Mouse (Mus musculus): ENCODE data around the gene Dynlrb1. TPM values are rescaled to one million over a fixed set of nuclear protein-coding genes. Genes with fewer than 3 reads are reported as not detected.
A peak's percentile ranks its signal among the peaks of the same experiment; 100 is the strongest.

Dynlrb1 gene
- polyA plus RNA-seq (2016; fragmentation: Nextera tagmentation; extraction: Ambion mirVana): 416 and 443 TPM in 2 replicates

DNA sequence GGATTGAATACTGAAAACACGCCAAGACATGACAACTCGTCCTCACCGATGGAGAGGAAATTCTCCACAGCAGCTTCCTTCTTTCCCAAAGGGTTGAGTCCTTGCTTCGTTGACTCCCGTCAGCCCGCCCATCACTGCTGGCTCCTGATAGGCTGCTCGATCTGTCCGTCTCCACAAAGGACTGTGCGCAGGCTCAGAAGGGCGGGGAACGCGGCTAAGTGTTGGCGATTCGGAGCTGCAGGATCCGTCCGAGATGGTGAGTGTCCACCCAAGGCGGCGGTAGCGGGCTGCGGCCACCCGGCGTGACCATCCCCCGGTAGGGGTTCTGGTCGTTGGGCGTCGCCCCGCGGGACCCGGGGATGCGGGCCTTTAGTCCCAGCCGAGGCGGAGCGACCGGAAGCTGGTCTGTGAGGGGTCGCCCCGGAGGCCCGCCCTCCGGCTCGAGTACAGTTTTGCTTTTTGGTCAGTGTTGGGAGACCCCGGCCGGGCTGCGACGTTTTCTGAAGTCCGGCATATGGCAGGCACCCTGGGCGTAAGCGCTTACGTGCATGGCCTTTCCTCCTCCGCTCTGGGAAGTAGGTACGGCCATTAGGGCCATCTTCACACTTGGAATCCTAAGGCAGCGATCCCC lies at the start of gene Dynlrb1:
Gene Dynlrb1 (plus strand): TSS at position 172 of the 631 bp plus-strand sequence.
- peak; percentile 96 for DNase-seq (ENCODE audit: low spot score)
- Histone ChIP-seq H3K4me3 (peak within 1 kb of the TSS; percentile 92), H3K36me3 (replicated peaks) (peaks cover 16% of the 10 kb centered on the region), H3K27ac (replicated peaks) (peak within 1 kb of the TSS; percentile 98), H3K9me3 (no peaks in the 10 kb centered on the region), H3K4me1 (peaks cover 16% of the 10 kb centered on the region), H3K27me3 (replicated peaks; ENCODE audit: low read depth, poor library complexity, severe bottlenecking) (no peaks in the 10 kb centered on the region)
- WGBS: under 1% methylated on average over 50 of the region's 50 CpGs

DNA sequence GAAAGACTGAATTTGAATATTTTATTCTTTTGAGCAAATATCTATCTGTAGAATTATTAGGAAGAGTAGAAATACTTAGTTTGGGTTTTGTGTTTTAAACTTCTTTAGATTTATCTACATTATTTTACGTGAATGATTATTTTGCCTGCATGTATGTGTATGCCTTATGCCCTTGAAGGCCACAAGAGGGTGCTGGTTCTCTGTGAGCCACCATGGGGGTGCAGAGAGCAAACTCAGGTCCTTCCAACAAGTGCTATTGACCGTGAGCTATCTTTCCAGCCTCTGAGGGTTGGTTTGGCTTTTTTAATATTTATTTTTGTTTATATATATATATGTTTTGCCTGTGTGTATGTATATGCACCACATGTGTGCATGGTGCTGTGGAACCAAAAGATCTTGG lies 28.9 kb upstream of the Dynlrb1 start:
- Histone ChIP-seq H3K27ac (replicated peaks) (no peak overlapping the region), H3K36me3 (replicated peaks) (peaks cover 98% of the 10 kb centered on the region), H3K9me3 (no peaks in the 10 kb centered on the region), H3K27me3 (replicated peaks; ENCODE audit: low read depth, poor library complexity, severe bottlenecking) (no peaks in the 10 kb centered on the region), H3K4me3 (no peak overlapping the region), H3K4me1 (no peaks in the 10 kb centered on the region)
- DNase-seq (ENCODE audit: low spot score): peak; percentile 25
- WGBS: 90% methylated on average over 2 of the region's 2 CpGs

DNA sequence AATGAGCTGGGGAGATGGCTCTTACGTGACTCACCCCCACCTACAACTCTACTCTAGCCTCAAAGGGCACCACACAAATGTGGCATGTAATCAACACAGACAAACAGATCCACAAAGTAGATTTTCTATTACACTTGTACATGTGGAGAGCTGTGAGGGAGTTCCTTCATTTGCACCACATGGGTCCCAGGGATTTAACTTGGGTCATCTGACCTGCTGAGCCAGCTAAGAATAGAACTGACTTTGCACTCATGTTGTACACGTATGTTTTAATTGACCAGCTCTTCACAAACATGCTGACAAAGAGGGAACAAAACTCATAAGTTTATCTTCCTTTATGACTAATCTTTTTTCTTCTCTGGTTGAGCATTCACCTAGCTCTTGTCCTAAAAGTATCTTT lies 13.2 kb upstream of the Dynlrb1 start:
- Histone ChIP-seq H3K27ac (replicated peaks) (no peak overlapping the region), H3K36me3 (replicated peaks) (peaks cover 98% of the 10 kb centered on the region), H3K4me3 (no peak overlapping the region), H3K4me1 (no peaks in the 10 kb centered on the region), H3K9me3 (no peaks in the 10 kb centered on the region), H3K27me3 (replicated peaks; ENCODE audit: low read depth, poor library complexity, severe bottlenecking) (no peaks in the 10 kb centered on the region)
- DNase-seq (ENCODE audit: low spot score): no peak
- 93% methylated on average over 2 of the region's 2 CpGs for WGBS

DNA sequence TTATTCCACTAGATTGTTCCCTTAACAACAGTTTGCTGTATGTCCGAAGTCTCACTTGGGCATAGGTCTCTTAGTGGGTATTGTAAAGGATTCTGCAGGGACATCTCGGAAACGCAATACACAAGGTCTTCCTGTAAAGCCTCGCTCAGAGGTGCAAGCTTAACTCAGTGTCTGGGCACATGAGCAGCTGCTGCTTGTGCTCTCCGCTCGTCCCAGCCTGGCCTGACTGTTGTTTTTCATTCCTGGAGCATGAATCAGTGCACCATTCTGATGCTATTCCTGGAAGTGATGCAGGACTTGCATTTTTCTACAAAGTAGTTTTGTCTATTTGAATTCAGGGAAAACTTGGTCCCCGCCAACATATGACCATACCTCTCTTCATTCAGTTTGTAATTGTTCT lies 11.6 kb upstream of the Dynlrb1 start:
- WGBS: 91% methylated on average over 7 of the region's 7 CpGs
- Histone ChIP-seq H3K9me3 (no peaks in the 10 kb centered on the region), H3K4me3 (no peak overlapping the region), H3K27ac (replicated peaks) (no peak overlapping the region), H3K4me1 (no peaks in the 10 kb centered on the region), H3K27me3 (replicated peaks; ENCODE audit: low read depth, poor library complexity, severe bottlenecking) (no peaks in the 10 kb centered on the region), H3K36me3 (replicated peaks) (peaks cover 97% of the 10 kb centered on the region)
- DNase-seq (ENCODE audit: low spot score): no peak

DNA sequence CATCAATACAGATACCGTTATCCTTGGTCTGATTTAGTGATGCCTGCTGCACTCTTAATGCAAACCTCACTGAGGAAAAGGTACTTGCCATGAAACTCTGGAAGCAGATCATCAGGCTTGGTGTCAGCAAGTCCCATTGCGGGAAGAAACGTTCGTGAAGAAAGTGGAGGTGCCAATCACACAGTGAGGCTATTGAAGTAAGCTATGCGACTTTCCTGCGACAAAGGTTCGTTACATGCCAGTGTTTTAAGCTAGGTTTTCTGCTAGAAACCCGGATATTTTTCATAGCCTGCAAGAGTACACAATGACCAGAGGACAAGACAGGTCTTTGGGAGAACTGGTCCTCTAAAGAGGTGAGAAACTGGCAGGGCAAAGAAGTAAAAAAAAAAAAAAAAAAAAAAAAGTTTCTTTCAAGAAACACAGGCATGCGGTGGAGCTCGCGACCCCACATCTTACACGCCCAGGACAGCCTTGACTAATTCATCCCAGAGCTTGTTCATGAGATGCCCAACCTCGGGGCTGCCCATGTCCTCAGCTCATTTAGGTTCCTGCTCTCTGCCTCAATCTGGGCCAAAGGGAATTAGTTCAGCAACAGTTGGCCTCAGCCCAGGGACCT lies 479 bp upstream of the Dynlrb1 start:
- H3K27me3 ChIP-seq (replicated peaks; ENCODE audit: low read depth, poor library complexity, severe bottlenecking): no peaks in the 10 kb centered on the region
- no peaks in the 10 kb centered on the region for H3K9me3 ChIP-seq
- peaks cover 16% of the 10 kb centered on the region for H3K4me1 ChIP-seq
- peaks cover 12% of the 10 kb centered on the region for H3K36me3 ChIP-seq (replicated peaks)
- DNase-seq (ENCODE audit: low spot score): peak; percentile 26
- peak overlapping the region; percentile 92 for H3K4me3 ChIP-seq
- peak overlapping the region; percentile 98 for H3K27ac ChIP-seq (replicated peaks)
- WGBS: 6% methylated on average over 13 of the region's 13 CpGs

DNA sequence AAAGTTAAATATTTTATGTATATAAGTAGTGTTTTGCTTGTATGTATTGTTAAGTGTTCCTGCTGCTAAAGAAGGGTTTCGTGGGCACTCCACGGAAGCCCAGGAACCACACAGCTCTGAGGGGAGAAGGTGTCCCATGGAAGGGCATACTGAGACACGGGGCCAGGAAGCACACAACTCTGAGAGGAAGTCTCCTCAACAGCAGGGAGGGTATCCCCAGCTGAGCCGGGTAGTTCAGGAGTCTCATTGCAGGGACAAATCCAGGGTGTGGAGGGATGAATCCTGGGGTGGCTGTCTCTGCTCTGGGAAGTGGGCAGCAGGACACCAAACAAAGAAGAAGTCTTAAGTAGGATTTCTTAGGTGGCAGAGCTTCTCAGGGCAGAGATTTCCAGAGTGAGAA lies 943 bp downstream of the Dynlrb1 start:
- DNase-seq (ENCODE audit: low spot score): no peak
- Histone ChIP-seq H3K36me3 (replicated peaks) (peaks cover 22% of the 10 kb centered on the region), H3K4me1 (peaks cover 16% of the 10 kb centered on the region), H3K4me3 (peak overlapping the region; percentile 92), H3K27ac (replicated peaks) (peak overlapping the region; percentile 98), H3K9me3 (no peaks in the 10 kb centered on the region), H3K27me3 (replicated peaks; ENCODE audit: low read depth, poor library complexity, severe bottlenecking) (no peaks in the 10 kb centered on the region)
- 22% methylated on average over 4 of the region's 4 CpGs for WGBS

DNA sequence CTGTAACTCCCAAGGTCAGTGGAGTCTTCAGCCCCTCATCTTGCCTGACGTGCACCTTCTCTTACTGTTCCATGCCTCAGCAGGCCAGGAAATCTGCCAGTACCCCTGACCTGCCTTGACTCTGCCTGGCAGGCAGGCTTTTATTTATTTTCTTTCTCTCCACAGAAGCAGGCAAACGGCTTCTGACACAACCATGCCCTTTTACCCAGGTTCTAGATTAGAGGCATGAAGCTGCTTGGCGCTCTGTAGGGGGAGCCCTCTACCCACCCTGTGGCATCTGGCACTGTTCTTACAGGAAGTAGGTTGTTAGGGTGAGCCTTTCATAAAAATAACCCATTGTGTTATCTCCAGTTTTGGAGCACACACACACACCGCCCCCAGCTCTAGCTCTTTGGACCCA lies 4.6 kb downstream of the Dynlrb1 start:
- peaks cover 58% of the 10 kb centered on the region for H3K36me3 ChIP-seq (replicated peaks)
- H3K4me3 ChIP-seq: no peak overlapping the region
- DNase-seq (ENCODE audit: low spot score): no peak
- no peaks in the 10 kb centered on the region for H3K27me3 ChIP-seq (replicated peaks; ENCODE audit: low read depth, poor library complexity, severe bottlenecking)
- H3K4me1 ChIP-seq: peaks cover 12% of the 10 kb centered on the region
- no peaks in the 10 kb centered on the region for H3K9me3 ChIP-seq
- 78% methylated on average over 4 of the region's 4 CpGs for WGBS
- no peak overlapping the region for H3K27ac ChIP-seq (replicated peaks)

DNA sequence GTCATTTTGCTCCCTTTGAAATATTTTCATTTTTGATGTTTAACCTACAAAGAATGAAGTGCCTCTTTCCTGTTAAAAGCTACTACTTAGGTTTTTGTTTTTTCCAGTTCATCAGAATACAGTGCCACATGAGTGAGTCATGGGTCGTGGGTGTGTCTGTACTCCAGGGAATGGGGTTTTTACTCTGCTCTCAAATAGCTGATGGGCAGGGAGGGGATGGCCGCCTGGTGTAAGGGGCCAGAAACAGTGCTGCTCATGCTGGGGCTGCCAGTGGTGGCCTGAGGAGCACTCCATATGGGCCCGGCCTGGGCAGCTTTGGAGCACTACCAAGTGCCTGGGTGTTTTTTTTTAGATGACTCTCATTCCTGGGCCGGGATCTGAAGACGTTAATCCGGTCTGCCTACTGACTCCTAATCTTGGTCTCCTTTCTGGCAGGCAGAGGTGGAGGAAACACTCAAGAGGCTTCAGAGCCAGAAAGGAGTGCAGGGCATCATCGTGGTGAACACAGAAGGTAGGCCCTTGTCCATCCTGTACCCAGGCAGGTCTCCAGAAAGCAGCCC lies 6.0 kb downstream of the Dynlrb1 start:
- Histone ChIP-seq H3K4me1 (peaks cover 8% of the 10 kb centered on the region), H3K27ac (replicated peaks) (no peak overlapping the region), H3K4me3 (no peak overlapping the region), H3K9me3 (no peaks in the 10 kb centered on the region), H3K27me3 (replicated peaks; ENCODE audit: low read depth, poor library complexity, severe bottlenecking) (no peaks in the 10 kb centered on the region), H3K36me3 (replicated peaks) (peaks cover 73% of the 10 kb centered on the region)
- 90% methylated on average over 7 of the region's 7 CpGs for WGBS
- DNase-seq (ENCODE audit: low spot score): no peak

DNA sequence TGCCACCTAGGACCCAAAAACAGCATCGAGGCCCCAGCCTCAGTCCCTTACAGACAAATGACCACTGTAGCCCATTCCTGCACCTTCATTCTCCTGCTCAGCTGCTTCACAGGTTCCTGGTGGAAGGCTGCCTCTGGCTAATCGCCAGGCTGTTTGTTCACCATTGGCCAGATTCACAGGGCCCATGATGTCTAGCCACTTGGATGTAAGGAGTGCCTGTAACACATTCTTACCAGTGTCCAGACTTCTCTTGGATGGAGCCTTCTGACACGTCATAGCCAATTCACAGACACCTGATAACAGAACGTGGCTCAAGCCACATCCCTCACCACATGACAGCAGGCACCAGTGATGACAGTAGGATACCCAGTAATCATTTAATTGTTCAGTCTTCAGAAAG lies 9.9 kb downstream of the Dynlrb1 start:
- H3K36me3 ChIP-seq (replicated peaks): peaks cover 98% of the 10 kb centered on the region

DNA sequence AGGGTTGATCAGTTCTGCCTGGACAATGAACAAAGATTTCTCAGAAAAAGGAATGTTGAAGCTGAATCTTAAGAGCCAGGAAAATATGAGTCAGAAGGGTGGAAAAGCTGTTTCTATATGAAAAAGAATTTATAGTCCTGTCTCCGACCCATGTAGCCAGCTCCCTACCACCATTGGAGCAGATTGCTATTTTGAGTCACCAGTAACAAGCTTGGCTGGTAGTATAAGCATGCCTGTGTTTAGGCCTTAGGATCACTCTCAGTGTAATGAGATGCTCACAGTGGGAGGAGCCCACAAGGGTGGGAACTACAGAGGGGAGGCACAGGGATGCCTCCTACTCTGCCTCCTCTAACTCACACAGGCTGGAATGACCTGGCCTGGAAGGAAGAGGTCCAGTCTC lies 11.9 kb downstream of the Dynlrb1 start:
- Histone ChIP-seq H3K36me3 (replicated peaks) (peaks cover 89% of the 10 kb centered on the region), H3K9me3 (no peaks in the 10 kb centered on the region), H3K27me3 (replicated peaks; ENCODE audit: low read depth, poor library complexity, severe bottlenecking) (no peaks in the 10 kb centered on the region), H3K4me1 (no peaks in the 10 kb centered on the region), H3K27ac (replicated peaks) (no peak overlapping the region), H3K4me3 (no peak overlapping the region)
- no peak for DNase-seq (ENCODE audit: low spot score)
- WGBS: 98% methylated on average over 1 of the region's 1 CpGs

More for the DNA sequence above, 9.9 kb downstream of the Dynlrb1 start:
- H3K27me3 ChIP-seq (replicated peaks; ENCODE audit: low read depth, poor library complexity, severe bottlenecking): no peaks in the 10 kb centered on the region
- no peaks in the 10 kb centered on the region for H3K4me1 ChIP-seq
- WGBS: 97% methylated on average over 4 of the region's 4 CpGs
- no peak for DNase-seq (ENCODE audit: low spot score)
- no peak overlapping the region for H3K27ac ChIP-seq (replicated peaks)
- H3K9me3 ChIP-seq: no peaks in the 10 kb centered on the region
- H3K4me3 ChIP-seq: no peak overlapping the region

DNA sequence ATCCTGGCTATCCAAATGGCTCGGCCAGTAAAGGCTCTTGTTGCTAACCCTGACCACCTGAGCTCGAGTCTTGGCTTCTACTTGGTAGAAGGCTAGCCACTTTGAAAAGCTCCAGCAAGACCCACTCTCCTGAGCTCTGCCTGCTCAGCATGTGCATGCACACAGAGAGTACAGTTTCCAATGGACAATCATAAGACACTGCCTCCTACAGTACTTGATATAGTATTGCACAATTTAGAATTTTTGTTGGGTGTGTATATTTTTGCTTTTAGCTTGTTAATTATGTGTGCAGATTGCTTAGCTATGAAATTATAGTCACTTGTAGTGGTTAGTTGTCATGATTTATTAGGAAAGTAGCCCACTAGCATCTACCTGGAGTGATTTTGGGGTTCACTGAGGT lies 12.4 kb downstream of the Dynlrb1 start:
- Histone ChIP-seq H3K27ac (replicated peaks) (no peak overlapping the region), H3K36me3 (replicated peaks) (peaks cover 84% of the 10 kb centered on the region)
- WGBS: 86% methylated on average over 2 of the region's 2 CpGs

DNA sequence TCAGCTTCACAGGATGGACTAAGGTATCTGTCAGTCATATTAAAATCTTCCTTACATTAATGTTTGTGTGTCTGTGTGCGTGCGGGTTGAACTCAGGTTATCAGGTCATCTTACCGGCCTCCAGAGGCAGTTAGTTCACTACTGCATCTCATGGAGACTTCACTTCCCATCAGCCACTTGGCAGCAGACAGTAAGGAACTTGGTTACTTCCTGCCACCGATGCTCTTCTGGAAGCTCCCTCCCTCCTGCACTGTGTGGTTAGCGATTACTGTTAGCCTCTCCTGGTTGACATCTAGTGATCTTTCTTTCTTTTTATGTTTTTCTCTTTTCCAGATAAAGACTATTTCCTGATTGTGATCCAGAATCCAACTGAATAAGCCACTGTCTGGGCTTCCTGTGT lies 13.3 kb downstream of the Dynlrb1 start:
- DNase-seq (ENCODE audit: low spot score): no peak
- Histone ChIP-seq H3K27me3 (replicated peaks; ENCODE audit: low read depth, poor library complexity, severe bottlenecking) (no peaks in the 10 kb centered on the region), H3K4me1 (no peaks in the 10 kb centered on the region), H3K9me3 (no peaks in the 10 kb centered on the region), H3K36me3 (replicated peaks) (peaks cover 75% of the 10 kb centered on the region), H3K4me3 (no peak overlapping the region), H3K27ac (replicated peaks) (no peak overlapping the region)
- 97% methylated on average over 5 of the region's 5 CpGs for WGBS

More for the DNA sequence above, 12.4 kb downstream of the Dynlrb1 start:
- H3K4me1 ChIP-seq: no peaks in the 10 kb centered on the region
- H3K4me3 ChIP-seq: no peak overlapping the region
- no peaks in the 10 kb centered on the region for H3K9me3 ChIP-seq
- no peaks in the 10 kb centered on the region for H3K27me3 ChIP-seq (replicated peaks; ENCODE audit: low read depth, poor library complexity, severe bottlenecking)
- no peak for DNase-seq (ENCODE audit: low spot score)

DNA sequence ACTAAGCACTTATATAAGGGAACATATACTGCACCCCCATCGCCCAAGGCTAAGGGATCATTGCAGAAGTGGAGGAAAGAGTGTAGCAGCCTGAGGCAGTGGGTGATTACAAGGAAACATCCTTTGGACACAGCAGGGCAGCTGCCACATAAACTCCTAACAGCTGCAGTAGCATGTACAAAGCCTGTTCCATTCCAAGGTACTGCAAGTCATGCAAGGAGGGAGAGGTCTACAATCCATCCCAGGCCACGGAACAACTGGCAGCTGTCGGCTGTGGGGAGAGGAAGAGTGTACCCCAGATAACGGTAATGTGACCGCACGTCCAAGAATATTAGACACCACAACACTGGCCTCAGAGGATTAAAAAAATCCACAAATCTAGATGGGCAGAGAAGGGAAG lies 29.2 kb downstream of the Dynlrb1 start:
- no peaks in the 10 kb centered on the region for H3K4me1 ChIP-seq
- no peak overlapping the region for H3K4me3 ChIP-seq
- H3K9me3 ChIP-seq: no peaks in the 10 kb centered on the region
- H3K27ac ChIP-seq (replicated peaks): no peak overlapping the region
- no peaks in the 10 kb centered on the region for H3K36me3 ChIP-seq (replicated peaks)
- DNase-seq (ENCODE audit: low spot score): no peak
- 90% methylated on average over 6 of the region's 6 CpGs for WGBS
- no peaks in the 10 kb centered on the region for H3K27me3 ChIP-seq (replicated peaks; ENCODE audit: low read depth, poor library complexity, severe bottlenecking)
